Mouse (Mus musculus) limb, embryonic 11.5 days (tissue): Measurements from ENCODE around the gene Calu. TPM values are rescaled to one million over a fixed set of nuclear protein-coding genes. Genes with fewer than 3 reads are reported as not detected.
A peak's percentile ranks its signal among the peaks of the same experiment; 100 is the strongest.
"Not testable (repeated sequence)": the region's sequence is repeated elsewhere in the genome, so short reads cannot be mapped to it uniquely, and the experiment has no call there.

ENCODE experiments used
- ATAC-seq: fragments of 200-750 bp; cut with Nextera tagmentation; 2 replicates; pipeline ENCODE4 v1.8.0; 2017; ENCODE audit warnings: low read depth; ENCODE audit not compliant: insufficient number of reproducible peaks, low FRiP score, low TSS enrichment
- DNase-seq: peaks from one replicate; pipeline ENCODE4 v3.0.0-alpha.2; 2015; ENCODE audit warnings: low spot score
- H3K27ac ChIP-seq: fragments of 300-500 bp; sonication (generic); replicated peaks from 2 replicates; pipeline ENCODE4 v1.5.1; 2014; ENCODE audit warnings: low read depth, mild to moderate bottlenecking, low read length
- H3K27me3 ChIP-seq: fragments of 300-500 bp; sonication (generic); 2 replicates; pipeline ENCODE4 v1.6.1; 2014; ENCODE audit warnings: mild to moderate bottlenecking, low read length, mixed read lengths; ENCODE audit not compliant: control insufficient read depth, insufficient read depth
- H3K36me3 ChIP-seq: fragments of 300-500 bp; sonication (generic); 2 replicates; pipeline ENCODE4 v1.6.1; 2014; ENCODE audit warnings: mild to moderate bottlenecking, low read length, moderate library complexity, mixed read lengths; ENCODE audit not compliant: control insufficient read depth, insufficient read depth
- H3K4me1 ChIP-seq: fragments of 300-500 bp; sonication (generic); 2 replicates; pipeline ENCODE4 v1.6.1; 2014; ENCODE audit warnings: low read length, mixed read lengths; ENCODE audit not compliant: control insufficient read depth, insufficient read depth
- H3K4me2 ChIP-seq: fragments of 300-500 bp; sonication (generic); 2 replicates; pipeline ENCODE4 v1.6.1; 2014; ENCODE audit warnings: low read depth, mild to moderate bottlenecking, moderate library complexity; ENCODE audit not compliant: severe bottlenecking
- H3K4me3 ChIP-seq: fragments of 300-500 bp; sonication (generic); 2 replicates; pipeline ENCODE4 v1.5.1; 2014; ENCODE audit warnings: low read depth, low read length
- H3K9ac ChIP-seq: fragments of 300-500 bp; sonication (generic); 2 replicates; pipeline ENCODE4 v1.6.1; 2014; ENCODE audit warnings: mild to moderate bottlenecking, low read length
- H3K9me3 ChIP-seq: fragments of 300-500 bp; sonication (generic); 2 replicates; pipeline ENCODE4 v1.6.1; 2016; ENCODE audit warnings: low read length; ENCODE audit not compliant: control insufficient read depth
- WGBS: fragments of 180-500 bp; shearing (Covaris S2); extraction: QIAGEN DNeasy Blood & Tissue Kit; methylation state at CpG from one replicate; pipeline ENCODE4 v1.1.7; 2014; 5-methylcytosine and 5-hydroxymethylcytosine counted together
- polyA plus RNA-seq: library from polyadenylated mRNA; unstranded; fragments of >200 nt; fragmentation: Nextera tagmentation; extraction: Ambion mirVana; gene quantifications from 2 replicates; pipeline ENCODE4 v1.2.1, GENCODE M21; 2014

Calu gene
- polyA plus RNA-seq, 1 experiment from 2014 or later, result 308 TPM

- 94% methylated on average over 4 of the region's 4 CpGs for WGBS
- Histone ChIP-seq H3K4me1 (no peaks in the 10 kb centered on the region), H3K9ac (no peak overlapping the region), H3K36me3 (peaks cover 8% of the 10 kb centered on the region), H3K4me2 (no peak overlapping the region), H3K27me3 (no peaks in the 10 kb centered on the region), H3K4me3 (no peak overlapping the region), H3K9me3 (no peaks in the 10 kb centered on the region), H3K27ac (no peak overlapping the region)
- DNase-seq (no peak), ATAC-seq (no peak)
Observed at GRCm38 (mm10) chr6:29377386-29377785, 29.5 kb downstream of the Calu start.

- Histone ChIP-seq H3K4me2 (no peak overlapping the region), H3K9me3 (no peaks in the 10 kb centered on the region), H3K27ac (no peak overlapping the region), H3K9ac (no peak overlapping the region), H3K4me1 (no peaks in the 10 kb centered on the region), H3K36me3 (peaks cover 5% of the 10 kb centered on the region), H3K27me3 (no peaks in the 10 kb centered on the region), H3K4me3 (no peak overlapping the region)
- DNase-seq (no peak), ATAC-seq (no peak)
- 96% methylated on average over 10 of the region's 10 CpGs for WGBS
Observed at GRCm38 (mm10) chr6:29378678-29379077, 30.8 kb downstream of the Calu start.

GRCm38 (mm10) chr6:29379954-29380353 is 32.1 kb downstream of the Calu start:
- no peak for DNase-seq

GRCm38 (mm10) chr6:29382442-29382841 is 34.6 kb downstream of the Calu start:
- no peaks in the 10 kb centered on the region for H3K27me3 ChIP-seq
- no peak for ATAC-seq
- H3K36me3 ChIP-seq, result no peaks in the 10 kb centered on the region
- no peak for DNase-seq
- H3K4me3 ChIP-seq, result no peak overlapping the region
- peaks cover 10% of the 10 kb centered on the region; the same call in 1 of the 2 replicates for H3K4me1 ChIP-seq
- WGBS, result 76% methylated on average over 2 of the region's 2 CpGs
- H3K4me2 ChIP-seq, result no peak overlapping the region
- H3K9ac ChIP-seq, result no peak overlapping the region
- H3K9me3 ChIP-seq, result no peaks in the 10 kb centered on the region
- H3K27ac ChIP-seq, result no peak overlapping the region

More at GRCm38 (mm10) chr6:29379954-29380353, 32.1 kb downstream of the Calu start:
- peaks cover 2% of the 10 kb centered on the region for H3K36me3 ChIP-seq
- H3K9me3 ChIP-seq, result no peaks in the 10 kb centered on the region
- no peak overlapping the region for H3K4me3 ChIP-seq
- no peak overlapping the region for H3K4me2 ChIP-seq
- no peaks in the 10 kb centered on the region for H3K27me3 ChIP-seq
- H3K27ac ChIP-seq, result no peak overlapping the region
- 90% methylated on average over 6 of the region's 6 CpGs for WGBS
- H3K4me1 ChIP-seq, result no peaks in the 10 kb centered on the region
- no peak overlapping the region for H3K9ac ChIP-seq
- ATAC-seq, result no peak

- WGBS, result 2% methylated on average over 12 of the region's 12 CpGs
- Histone ChIP-seq H3K9ac (no peak within 1 kb of the TSS), H3K36me3 (no peaks in the 10 kb centered on the region), H3K4me1 (peaks cover 14% of the 10 kb centered on the region), H3K27me3 (no peaks in the 10 kb centered on the region), H3K9me3 (no peaks in the 10 kb centered on the region), H3K4me3 (peak within 1 kb of the TSS; percentile 26), H3K4me2 (peak within 1 kb of the TSS; percentile 47), H3K27ac (no peak within 1 kb of the TSS)
- DNase-seq (peak; percentile 64), ATAC-seq (peak; percentile 49; the same call in 1 of the 2 replicates)
Observed at GRCm38 (mm10) chr6:29388052-29388518, 40.2 kb downstream of the Calu start, which contains the start of gene Opn1sw. Gene Opn1sw (minus strand): TSS chr6:29388468.

- 12% methylated on average over 11 of the region's 11 CpGs for WGBS
- ATAC-seq, result peak; percentile 48; the same call in 1 of the 2 replicates
Observed at GRCm38 (mm10) chr6:29388606-29389080, 40.8 kb downstream of the Calu start.

GRCm38 (mm10) chr6:29389425-29389824 is 41.6 kb downstream of the Calu start:
- Histone ChIP-seq H3K27me3 (no peaks in the 10 kb centered on the region), H3K27ac (no peak overlapping the region), H3K36me3 (no peaks in the 10 kb centered on the region), H3K9me3 (no peaks in the 10 kb centered on the region), H3K4me1 (peaks cover 14% of the 10 kb centered on the region), H3K4me2 (no peak overlapping the region), H3K9ac (no peak overlapping the region), H3K4me3 (no peak overlapping the region)
- 57% methylated on average over 9 of the region's 9 CpGs for WGBS
- ATAC-seq, result no peak
- DNase-seq, result no peak

More at GRCm38 (mm10) chr6:29388606-29389080, 40.8 kb downstream of the Calu start:
- peak overlapping the region; percentile 47 for H3K4me2 ChIP-seq
- no peaks in the 10 kb centered on the region for H3K9me3 ChIP-seq
- no peak overlapping the region for H3K27ac ChIP-seq
- no peaks in the 10 kb centered on the region for H3K27me3 ChIP-seq
- peaks cover 14% of the 10 kb centered on the region for H3K4me1 ChIP-seq
- no peak overlapping the region for H3K9ac ChIP-seq
- peak overlapping the region; percentile 26 for H3K4me3 ChIP-seq
- DNase-seq, result peak; percentile 76
- H3K36me3 ChIP-seq, result no peaks in the 10 kb centered on the region

- DNase-seq, H3K27me3 ChIP-seq, H3K4me2 ChIP-seq, H3K36me3 ChIP-seq, H3K9ac ChIP-seq, ATAC-seq, H3K27ac ChIP-seq, H3K4me3 ChIP-seq, H3K9me3 ChIP-seq: not testable (repeated sequence)
- 89% methylated on average over 1 of the region's 1 CpGs for WGBS
- peaks cover 14% of the 10 kb centered on the region for H3K4me1 ChIP-seq
Observed at GRCm38 (mm10) chr6:29390500-29390899, 42.6 kb downstream of the Calu start.

- H3K4me1 ChIP-seq, result peaks cover 11% of the 10 kb centered on the region
- H3K4me3 ChIP-seq, DNase-seq, H3K27ac ChIP-seq, H3K36me3 ChIP-seq, H3K27me3 ChIP-seq, ATAC-seq, H3K4me2 ChIP-seq, H3K9ac ChIP-seq, H3K9me3 ChIP-seq: not testable (repeated sequence)
- 73% methylated on average over 8 of the region's 8 CpGs for WGBS
Observed at GRCm38 (mm10) chr6:29391241-29391640, 43.4 kb downstream of the Calu start.
